Mouse (Mus musculus) intestine, embryonic 14.5 days (tissue): Measurements from ENCODE around the gene Shld1. TPM values are rescaled to one million over a fixed set of nuclear protein-coding genes. Genes with fewer than 3 reads are reported as not detected.
A peak's percentile ranks its signal among the peaks of the same experiment; 100 is the strongest.

Experiments used
- ATAC-seq: fragments of 200-750 bp; cut with Nextera tagmentation; replicated peaks from 2 replicates; pipeline ENCODE4 v1.8.0; 2017; ENCODE audit warnings: low read depth, moderate number of reproducible peaks, moderate TSS enrichment, moderate library complexity; ENCODE audit not compliant: low FRiP score, low TSS enrichment
- DNase-seq: peaks from one replicate; pipeline ENCODE4 v3.0.0-alpha.2; 2018; ENCODE audit warnings: low spot score
- H3K27ac ChIP-seq: fragments of 300-500 bp; sonication (generic); 2 replicates; pipeline ENCODE4 v1.5.1; 2014; ENCODE audit warnings: low read depth, mild to moderate bottlenecking, control low read depth
- H3K27me3 ChIP-seq: fragments of 300-500 bp; sonication (generic); replicated peaks from 2 replicates; pipeline ENCODE4 v1.6.1; 2014; ENCODE audit warnings: low read length, control low read depth; ENCODE audit not compliant: control insufficient read depth, insufficient read depth
- H3K36me3 ChIP-seq: fragments of 300-500 bp; sonication (generic); 2 replicates; pipeline ENCODE4 v1.6.1; 2014; ENCODE audit warnings: low read length, control low read depth; ENCODE audit not compliant: control insufficient read depth, insufficient read depth
- H3K4me1 ChIP-seq: fragments of 300-500 bp; sonication (generic); replicated peaks from 2 replicates; pipeline ENCODE4 v1.6.1; 2014; ENCODE audit warnings: low read length, control low read depth, mixed read lengths; ENCODE audit not compliant: control insufficient read depth, insufficient read depth
- H3K4me2 ChIP-seq: fragments of 300-500 bp; sonication (generic); 2 replicates; pipeline ENCODE4 v1.6.1; 2014; ENCODE audit warnings: low read length
- H3K4me3 ChIP-seq: fragments of 300-500 bp; sonication (generic); 2 replicates; pipeline ENCODE4 v1.5.1; 2014; ENCODE audit warnings: low read depth, low read length, control low read depth, mixed read lengths
- H3K9ac ChIP-seq: fragments of 300-500 bp; sonication (generic); 2 replicates; pipeline ENCODE4 v1.6.1; 2014; ENCODE audit warnings: mild to moderate bottlenecking, low read length
- H3K9me3 ChIP-seq: fragments of 300-500 bp; sonication (generic); 2 replicates; pipeline ENCODE4 v1.6.1; 2016; ENCODE audit warnings: low read length, control low read depth; ENCODE audit not compliant: control insufficient read depth
- WGBS: fragments of 180-500 bp; shearing (Covaris S2); extraction: QIAGEN DNeasy Blood & Tissue Kit; methylation state at CpG from one replicate; pipeline ENCODE4 v1.1.7; 2014; 5-methylcytosine and 5-hydroxymethylcytosine counted together
- polyA plus RNA-seq: library from polyadenylated mRNA; unstranded; fragments of >200 nt; fragmentation: Nextera tagmentation; extraction: Ambion mirVana; gene quantifications from 2 replicates; pipeline ENCODE4 v1.2.1, GENCODE M21; 2014

Gene Shld1
- polyA plus RNA-seq, 1 experiment from 2014 or later = 13.6 TPM

DNA sequence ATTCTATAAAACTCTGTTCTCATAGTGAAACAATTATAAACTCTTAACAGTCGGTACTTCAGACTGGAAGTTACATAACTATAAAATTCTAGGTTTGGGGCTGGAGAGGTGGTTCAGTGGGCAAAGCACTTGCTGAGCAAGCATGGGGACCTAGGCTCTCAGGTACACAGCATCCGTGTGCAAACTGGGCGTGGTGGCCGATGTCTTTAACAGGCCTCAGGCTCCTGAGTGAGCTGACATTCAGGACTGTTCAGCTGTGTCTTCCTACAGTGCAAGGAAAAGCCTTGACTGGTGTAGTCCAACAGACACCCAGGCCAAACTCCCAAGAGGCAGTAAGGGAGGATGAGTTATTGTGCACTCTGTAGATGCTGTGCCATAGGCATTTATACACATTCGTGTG lies 10.5 kb downstream of the Shld1 start:
- ATAC-seq (no peak), DNase-seq (no peak)
- Histone ChIP-seq H3K4me2 (no peak overlapping the region), H3K9me3 (no peaks in the 10 kb centered on the region), H3K27me3 (no peaks in the 10 kb centered on the region), H3K4me3 (no peak overlapping the region), H3K36me3 (0 out of 2 replicates have a peak, but pooled peaks cover 4% of the 10 kb centered on the region), H3K27ac (no peak overlapping the region), H3K9ac (no peak overlapping the region), H3K4me1 (no peaks in the 10 kb centered on the region)
- WGBS = 76% methylated on average over 5 of the region's 5 CpGs

DNA sequence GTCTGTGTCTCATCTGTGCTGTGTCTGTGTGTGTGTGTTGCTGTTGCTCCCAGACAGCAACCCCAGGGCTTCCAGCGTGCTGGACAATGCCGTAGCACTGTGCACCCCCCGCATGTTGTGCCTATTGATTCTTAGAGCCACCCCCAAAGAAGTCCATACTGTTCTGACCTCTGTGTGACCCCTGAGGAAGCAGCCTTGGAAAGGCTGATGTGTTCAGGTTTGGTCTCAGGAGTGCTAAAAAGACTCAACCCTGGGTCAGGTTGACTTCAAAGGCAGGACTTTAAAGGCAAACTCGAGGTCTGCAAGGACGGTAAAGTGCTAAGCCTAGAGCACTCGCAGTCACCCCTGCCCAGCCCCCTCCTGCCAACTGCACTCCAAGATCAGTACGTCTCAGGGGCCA lies 11.0 kb downstream of the Shld1 start:
- H3K9ac ChIP-seq = no peak overlapping the region
- no peaks in the 10 kb centered on the region for H3K4me1 ChIP-seq
- H3K4me3 ChIP-seq = no peak overlapping the region
- H3K27me3 ChIP-seq = no peaks in the 10 kb centered on the region
- H3K36me3 ChIP-seq = 0 out of 2 replicates have a peak, but pooled peaks cover 4% of the 10 kb centered on the region
- no peak overlapping the region for H3K4me2 ChIP-seq
- 53% methylated on average over 7 of the region's 7 CpGs for WGBS
- ATAC-seq (no peak), DNase-seq (no peak)
- H3K27ac ChIP-seq = no peak overlapping the region
- H3K9me3 ChIP-seq = no peaks in the 10 kb centered on the region

DNA sequence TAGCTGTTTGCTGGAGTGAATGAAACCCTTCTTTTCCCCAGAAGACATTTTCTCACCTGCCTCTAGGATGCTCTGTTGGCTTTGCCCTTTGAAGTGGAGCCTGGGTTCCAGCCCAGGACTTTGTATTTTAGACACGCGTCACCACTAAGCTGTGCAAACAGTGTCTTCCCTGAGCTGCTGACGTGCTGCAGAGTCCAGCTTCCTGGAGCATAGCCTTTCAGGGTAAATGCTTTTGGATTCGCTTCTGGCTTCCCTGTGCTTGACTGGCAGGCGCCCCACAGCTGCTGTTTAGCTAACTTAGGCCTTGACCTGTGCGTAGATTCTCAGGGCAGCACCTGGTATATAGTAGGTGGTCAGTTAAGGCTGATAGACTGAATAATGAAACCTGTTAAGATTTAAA lies 11.7 kb downstream of the Shld1 start:
- WGBS = 58% methylated on average over 6 of the region's 6 CpGs
- H3K36me3 ChIP-seq = 0 out of 2 replicates have a peak, but pooled peaks cover 4% of the 10 kb centered on the region
- H3K4me2 ChIP-seq = no peak overlapping the region
- H3K27ac ChIP-seq = no peak overlapping the region
- H3K27me3 ChIP-seq = no peaks in the 10 kb centered on the region
- ATAC-seq = peak; percentile 59; the same call in 1 of the 2 replicates
- DNase-seq = no peak
- no peak overlapping the region for H3K9ac ChIP-seq
- H3K4me3 ChIP-seq = no peak overlapping the region
- no peaks in the 10 kb centered on the region for H3K9me3 ChIP-seq
- no peaks in the 10 kb centered on the region for H3K4me1 ChIP-seq

DNA sequence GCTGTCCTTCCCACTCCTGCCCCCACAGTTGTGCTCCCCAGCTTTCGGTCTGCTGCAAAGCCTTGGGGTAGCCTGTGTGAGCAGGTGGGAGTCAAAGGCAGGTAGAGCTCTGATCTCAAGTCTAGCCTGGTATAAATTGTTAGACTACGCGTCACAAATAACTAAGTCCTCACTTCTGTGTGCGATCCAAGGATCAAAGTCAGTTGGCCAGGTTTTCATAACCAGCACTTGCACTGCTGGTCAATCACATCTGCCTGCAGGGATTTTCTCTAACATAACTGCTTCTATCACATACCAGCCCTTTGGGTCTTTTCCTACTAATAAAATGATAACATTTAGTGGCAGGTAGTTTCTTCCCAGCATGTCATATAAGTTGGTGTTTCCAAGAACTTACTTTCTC lies 14.2 kb downstream of the Shld1 start:
- Histone ChIP-seq H3K4me3 (no peak overlapping the region), H3K27ac (no peak overlapping the region), H3K9me3 (no peaks in the 10 kb centered on the region), H3K4me2 (no peak overlapping the region), H3K4me1 (no peaks in the 10 kb centered on the region), H3K27me3 (no peaks in the 10 kb centered on the region), H3K36me3 (no peaks in the 10 kb centered on the region), H3K9ac (no peak overlapping the region)
- no peak for DNase-seq
- 94% methylated on average over 4 of the region's 4 CpGs for WGBS
- ATAC-seq = no peak

DNA sequence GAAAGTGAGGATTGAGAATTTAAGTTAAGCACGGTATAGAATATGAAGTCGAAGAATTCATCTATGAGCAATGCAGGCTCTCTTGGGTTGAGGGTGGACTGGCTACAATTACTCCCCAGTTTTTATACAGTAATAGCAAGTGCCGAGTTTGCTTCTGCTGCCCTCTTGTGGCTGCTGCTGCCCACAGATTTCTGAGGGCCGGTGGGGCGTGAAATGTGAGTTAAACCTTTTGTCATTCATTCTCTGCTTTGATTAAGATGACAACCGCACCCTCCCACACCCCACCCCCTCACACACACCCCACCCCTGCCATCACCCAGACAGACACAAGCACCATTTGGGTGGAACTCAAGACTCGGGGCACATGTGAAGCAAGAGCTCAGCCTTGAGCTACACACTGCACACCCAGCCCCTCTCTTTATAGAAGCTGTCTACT lies 14.7 kb downstream of the Shld1 start:
- Histone ChIP-seq H3K9ac (no peak overlapping the region), H3K27me3 (no peaks in the 10 kb centered on the region), H3K36me3 (no peaks in the 10 kb centered on the region), H3K4me2 (no peak overlapping the region), H3K27ac (no peak overlapping the region), H3K4me1 (no peaks in the 10 kb centered on the region), H3K9me3 (no peaks in the 10 kb centered on the region), H3K4me3 (no peak overlapping the region)
- peak; percentile 85 for DNase-seq
- WGBS = 22% methylated on average over 7 of the region's 7 CpGs
- no peak for ATAC-seq

DNA sequence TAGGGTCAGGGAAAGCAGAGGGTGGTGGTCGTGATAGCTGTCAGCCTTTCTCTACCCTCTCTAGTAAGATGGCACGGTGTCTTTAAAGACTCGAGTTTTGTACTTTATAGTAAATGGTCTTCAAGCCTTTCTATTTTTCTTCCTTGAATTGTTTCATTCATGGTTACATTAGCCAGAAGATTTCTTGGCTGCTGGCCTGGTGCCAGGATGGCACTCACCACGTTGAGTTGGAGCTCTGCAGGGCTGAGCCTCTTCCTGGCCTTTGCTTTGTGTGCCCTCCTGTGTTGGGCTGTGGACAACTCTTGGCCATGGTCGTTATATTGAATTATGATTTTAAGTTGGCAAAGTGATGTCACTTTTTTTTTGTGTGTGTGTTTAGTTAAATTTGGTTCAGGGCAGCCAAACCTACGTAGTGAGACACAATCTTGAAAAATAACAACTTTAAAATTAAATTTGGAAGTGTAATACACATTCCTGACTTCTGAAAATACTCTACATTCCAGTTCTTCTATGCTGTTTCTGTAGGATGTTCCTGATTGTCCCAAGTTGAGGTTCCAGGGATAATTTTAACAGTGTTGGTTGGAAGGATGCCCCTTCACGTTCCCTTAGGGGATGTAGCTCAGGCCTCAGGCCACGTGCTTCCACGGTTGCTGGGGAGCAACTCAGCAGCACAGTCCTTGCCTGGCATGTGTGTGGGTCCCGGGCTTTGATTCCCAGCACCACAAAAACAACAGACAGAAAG lies 18.7 kb downstream of the Shld1 start:
- ATAC-seq = no peak
- H3K27ac ChIP-seq = no peak overlapping the region
- no peak for DNase-seq
- H3K27me3 ChIP-seq = no peaks in the 10 kb centered on the region
- no peak overlapping the region for H3K4me2 ChIP-seq
- H3K9ac ChIP-seq = no peak overlapping the region
- no peak overlapping the region for H3K4me3 ChIP-seq
- no peaks in the 10 kb centered on the region for H3K4me1 ChIP-seq
- no peaks in the 10 kb centered on the region for H3K9me3 ChIP-seq
- H3K36me3 ChIP-seq = no peaks in the 10 kb centered on the region
- WGBS = 82% methylated on average over 10 of the region's 10 CpGs

DNA sequence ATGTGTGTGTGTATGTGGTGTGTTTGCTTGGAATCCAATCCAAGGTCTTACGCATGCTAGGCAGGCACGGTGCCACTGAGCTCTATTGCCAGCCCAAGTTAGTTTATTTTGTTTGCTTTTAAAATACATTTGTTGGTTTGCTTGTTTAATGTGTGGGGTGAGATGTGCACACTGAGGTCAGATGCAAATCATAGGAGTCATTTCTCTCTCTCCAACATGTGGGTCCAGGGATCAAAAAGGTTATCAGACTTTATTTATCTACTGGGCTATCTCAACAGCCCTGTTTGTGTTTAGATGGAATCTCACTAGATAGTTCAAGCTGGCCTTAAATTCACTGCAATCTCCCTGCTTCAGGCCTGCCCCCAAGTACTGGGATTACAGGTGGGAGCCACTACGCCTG lies 19.6 kb downstream of the Shld1 start:
- no peaks in the 10 kb centered on the region for H3K27me3 ChIP-seq
- no peak overlapping the region for H3K4me3 ChIP-seq
- 0 out of 2 replicates have a peak, but pooled peaks cover 3% of the 10 kb centered on the region for H3K36me3 ChIP-seq
- DNase-seq (no peak), ATAC-seq (no peak)
- H3K9me3 ChIP-seq = no peaks in the 10 kb centered on the region
- H3K4me2 ChIP-seq = no peak overlapping the region
- H3K9ac ChIP-seq = no peak overlapping the region
- no peak overlapping the region for H3K27ac ChIP-seq
- no peaks in the 10 kb centered on the region for H3K4me1 ChIP-seq
- 69% methylated on average over 3 of the region's 3 CpGs for WGBS

DNA sequence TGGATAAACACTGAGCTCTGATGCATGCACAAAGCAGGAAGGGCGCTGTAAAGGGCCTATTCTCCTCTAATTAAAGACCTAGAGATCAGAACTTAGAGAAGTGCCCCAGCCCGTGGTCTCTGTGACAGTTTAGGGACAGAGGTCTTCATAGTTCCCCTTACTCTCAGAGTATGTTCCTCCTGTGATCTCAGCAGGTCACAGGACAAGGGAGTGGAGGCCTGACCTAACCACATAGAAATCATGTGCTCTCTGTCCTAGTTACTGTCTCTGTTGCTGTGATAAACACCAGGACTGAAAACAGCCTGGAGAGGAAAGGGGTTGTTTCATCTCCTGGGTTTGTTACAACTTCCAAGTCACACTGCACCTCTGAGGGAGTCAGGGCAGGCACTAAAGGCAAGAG lies 23.8 kb downstream of the Shld1 start:
- no peak for ATAC-seq
- DNase-seq = no peak
- WGBS = 64% methylated on average over 2 of the region's 2 CpGs
- no peak overlapping the region for H3K27ac ChIP-seq
- no peak overlapping the region for H3K9ac ChIP-seq
- H3K4me3 ChIP-seq = no peak overlapping the region
- H3K4me1 ChIP-seq = no peaks in the 10 kb centered on the region
- H3K9me3 ChIP-seq = no peaks in the 10 kb centered on the region
- H3K27me3 ChIP-seq = no peaks in the 10 kb centered on the region
- 0 out of 2 replicates have a peak, but pooled peaks cover 3% of the 10 kb centered on the region for H3K36me3 ChIP-seq
- H3K4me2 ChIP-seq = no peak overlapping the region

DNA sequence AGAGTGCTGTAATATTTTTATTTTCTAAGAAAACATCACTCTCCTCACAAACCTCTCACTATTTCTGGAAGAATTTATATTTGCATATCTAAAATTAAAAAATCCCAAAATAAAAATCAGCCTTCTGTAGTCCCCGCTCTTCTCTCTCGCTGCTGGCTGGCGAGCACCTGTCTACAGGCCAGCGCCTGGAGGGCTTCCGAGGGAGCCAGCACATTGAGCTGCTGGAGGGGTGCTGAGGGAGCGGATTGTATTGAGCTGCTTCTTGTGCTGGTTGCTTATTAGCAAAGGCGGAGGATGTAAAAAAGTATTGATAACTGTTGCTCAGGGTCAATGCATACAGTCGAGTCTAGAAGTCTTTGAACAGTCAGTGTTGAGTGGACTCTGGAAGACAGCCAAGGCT lies 25.3 kb downstream of the Shld1 start:
- H3K9ac ChIP-seq = no peak overlapping the region
- H3K4me3 ChIP-seq = no peak overlapping the region
- no peaks in the 10 kb centered on the region for H3K9me3 ChIP-seq
- ATAC-seq (no peak), DNase-seq (no peak)
- H3K4me1 ChIP-seq = no peaks in the 10 kb centered on the region
- no peaks in the 10 kb centered on the region for H3K27me3 ChIP-seq
- no peak overlapping the region for H3K27ac ChIP-seq
- 0 out of 2 replicates have a peak, but pooled peaks cover 3% of the 10 kb centered on the region for H3K36me3 ChIP-seq
- 85% methylated on average over 8 of the region's 8 CpGs for WGBS
- H3K4me2 ChIP-seq = no peak overlapping the region
